Mouse (Mus musculus) embryonic fibroblast, embryonic 13.5 days (primary cell): ENCODE results near the gene 1700113H08Rik. TPM values are rescaled to one million over a fixed set of nuclear protein-coding genes. Genes with fewer than 3 reads are reported as not detected.

ENCODE experiments used
- H3K27ac ChIP-seq: 2 replicates; pipeline ENCODE4 v1.5.1; 2012; ENCODE audit warnings: low read length, control low read depth, inconsistent platforms; ENCODE audit not compliant: insufficient read depth
- H3K4me1 ChIP-seq: 2 replicates; pipeline ENCODE4 v1.6.1; 2011; ENCODE audit warnings: low read length; ENCODE audit not compliant: control insufficient read depth, insufficient read depth
- H3K4me3 ChIP-seq: 2 replicates; pipeline ENCODE4 v1.5.1; 2011; ENCODE audit warnings: mild to moderate bottlenecking, control low read depth, low read length; ENCODE audit not compliant: insufficient read depth
- CTCF ChIP-seq: IDR thresholded peaks from 2 replicates; pipeline ENCODE4 v1.5.1; 2011; ENCODE audit warnings: mild to moderate bottlenecking, control low read depth, low read length, moderate library complexity, borderline replicate concordance; ENCODE audit not compliant: insufficient read depth
- POLR2A ChIP-seq: IDR thresholded peaks from 2 replicates; pipeline ENCODE4 v1.6.1; 2011; ENCODE audit warnings: low read depth, mild to moderate bottlenecking, control low read depth, low read length, moderate library complexity
- polyA plus RNA-seq: library from polyadenylated mRNA; stranded (reverse); fragments of >200 nt; gene quantifications from 2 replicates; pipeline ENCODE4 v1.2.4, GENCODE M21; 2011; ENCODE audit warnings: low read depth; ENCODE audit not compliant: missing spikeins, insufficient read length

Gene 1700113H08Rik
- polyA plus RNA-seq, 1 experiment: not detected

DNA sequence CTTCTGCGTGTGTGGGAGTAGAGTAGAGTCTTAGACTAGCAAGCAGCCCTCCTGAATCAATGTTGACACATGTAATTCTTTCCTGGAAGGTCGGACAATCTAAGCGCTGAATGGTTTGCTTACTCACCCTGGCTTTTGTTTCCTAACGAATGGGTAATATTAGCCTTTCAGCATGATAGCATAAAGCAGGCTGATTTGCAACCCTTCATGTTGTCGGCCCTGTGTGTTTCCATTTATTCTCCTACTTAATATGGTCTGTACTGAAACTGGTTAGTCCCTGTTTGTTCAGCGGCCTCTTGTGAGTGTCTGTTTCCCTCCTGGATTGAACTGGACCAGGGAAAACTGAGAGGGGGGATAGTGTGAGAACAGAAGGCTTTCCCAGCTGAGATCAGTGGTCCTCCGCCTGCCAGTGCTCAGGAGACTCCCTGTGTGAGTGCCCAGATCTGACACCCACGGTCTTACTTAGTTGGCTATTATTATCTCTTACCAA lies 214.3 kb downstream of the 1700113H08Rik start:
- Histone ChIP-seq H3K27ac (no peak overlapping the region), H3K4me3 (no peak overlapping the region), H3K4me1 (no peaks in the 10 kb centered on the region)
- TF ChIP-seq CTCF (no peak), POLR2A (no peak)

DNA sequence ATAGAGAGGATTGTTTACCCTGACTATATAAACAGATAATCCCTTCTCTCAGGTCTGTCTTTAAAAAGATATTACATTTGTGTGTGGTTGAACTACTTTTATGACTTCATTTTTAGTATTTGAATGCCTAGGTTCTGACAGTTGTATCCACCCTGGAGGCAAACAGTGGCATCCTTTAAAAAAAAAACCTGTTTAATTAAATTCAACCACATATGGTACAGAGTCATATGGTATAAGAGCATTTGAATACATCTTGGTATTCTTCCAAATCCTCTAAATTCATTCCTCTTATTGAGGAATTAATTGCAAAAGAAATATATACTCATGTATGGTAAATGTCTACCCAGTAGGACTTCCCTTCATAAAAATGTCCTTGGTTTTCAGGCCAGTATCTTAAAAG lies 217.2 kb downstream of the 1700113H08Rik start:
- TF ChIP-seq POLR2A (no peak), CTCF (no peak)
- no peak overlapping the region for H3K4me3 ChIP-seq
- no peaks in the 10 kb centered on the region for H3K4me1 ChIP-seq

More for the DNA sequence above, 217.2 kb downstream of the 1700113H08Rik start:
- no peak overlapping the region for H3K27ac ChIP-seq

Other genes with a start within 250 kb of the 1700113H08Rik start
- gene Stab2, start 50.0 kb upstream of the 1700113H08Rik start, polyA plus RNA-seq: not detected in 2 replicates